Mouse (Mus musculus) Patski (cell line): ENCODE measurements around the gene Itgb2l. TPM values are rescaled to one million over a fixed set of nuclear protein-coding genes. Genes with fewer than 3 reads are reported as not detected.

Source experiments
- ATAC-seq: fragments of 100-300 bp; one replicate; pipeline ENCODE4 v1.8.0; 2021
- CTCF ChIA-PET: fragments of 350-600 bp; sonication (Branson Sonifier 250); formaldehyde crosslinking; loops from one replicate; lab custom pipeline; 2022; ENCODE audit warnings: inconsistent platforms; lab: Charles Lee
- POLR2A ChIA-PET: fragments of 350-600 bp; sonication (Branson Sonifier 250); formaldehyde crosslinking; loops from one replicate; lab custom pipeline; 2022; ENCODE audit warnings: antibody characterized with exemption, inconsistent platforms; lab: Charles Lee
- DNase-seq: peaks from one replicate; pipeline ENCODE4 v3.0.0-alpha.2; 2011; ENCODE audit warnings: low read depth, low spot score
- H3K27me3 ChIP-seq: fragments of 371-371 bp; one replicate; pipeline ENCODE4 v1.5.1; 2021
- CTCF ChIP-seq: fragments of 100-300 bp; IDR thresholded peaks from one replicate; pipeline ENCODE4 v1.5.1; 2021
- in situ Hi-C: fragments of 300-500 bp; cut with MboI; formaldehyde crosslinking; loops from 3 replicates; pipeline ENCODE4 v1.11.1; 2018; ENCODE audit warnings: low pct_unique_long_range_greater_than_20kb, mixed read lengths
- polyA plus RNA-seq: library from polyadenylated mRNA; unstranded; gene quantifications from one replicate; pipeline ENCODE4 v1.2.3, GENCODE M21; 2021

The Itgb2l gene
- polyA plus RNA-seq, 1 experiment from 2014 or later, result 1.9 TPM

GRCm38 (mm10) chr16:96433266-96433665 lies 10.2 kb downstream of the Itgb2l start:
- in situ Hi-C loops, result no loop called here
- ATAC-seq (no peak), DNase-seq (no peak)
- ChIA-PET POLR2A (no interaction called here), CTCF (no interaction called here)
- TF ChIP-seq CTCF, result no peak
- no peaks in the 10 kb centered on the region for H3K27me3 ChIP-seq

GRCm38 (mm10) chr16:96429046-96429445 lies 14.4 kb downstream of the Itgb2l start:
- no peak for ATAC-seq
- in situ Hi-C loops, result no loop called here
- no peaks in the 10 kb centered on the region for H3K27me3 ChIP-seq
- no peak for TF ChIP-seq CTCF
- ChIA-PET CTCF (no interaction called here), POLR2A (no interaction called here)
- no peak for DNase-seq

- TF ChIP-seq CTCF, result no peak
- ChIA-PET CTCF (no interaction called here), POLR2A (no interaction called here)
- H3K27me3 ChIP-seq, result no peaks in the 10 kb centered on the region
- DNase-seq, result no peak
- no peak for ATAC-seq
- in situ Hi-C loops, result no loop called here
Measured at GRCm38 (mm10) chr16:96426671-96427070, 16.7 kb downstream of the Itgb2l start.

- POLR2A ChIA-PET, result no interaction called here
- no peaks in the 10 kb centered on the region for H3K27me3 ChIP-seq
- CTCF ChIA-PET, result no interaction called here
- no peak for TF ChIP-seq CTCF
- ATAC-seq, result no peak
- DNase-seq, result no peak
- in situ Hi-C loops, result no loop called here
Measured at GRCm38 (mm10) chr16:96425044-96425443, 18.4 kb downstream of the Itgb2l start.

- CTCF ChIA-PET, result interaction anchor here (1.4 kb wide), 1 partner anchor 20 kb away, joined by 3 read pairs; no protein-coding TSS in a partner anchor
- POLR2A ChIA-PET, result no interaction called here
- ATAC-seq, result no peak
- in situ Hi-C loops, result no loop called here
- DNase-seq, result no peak
- H3K27me3 ChIP-seq, result no peaks in the 10 kb centered on the region
- no peak for TF ChIP-seq CTCF
Measured at GRCm38 (mm10) chr16:96408064-96408465, 35.4 kb downstream of the Itgb2l start.

- ATAC-seq, result no peak
- POLR2A ChIA-PET, result no interaction called here
- CTCF ChIA-PET, result no interaction called here
- in situ Hi-C loops, result no loop called here
- no peaks in the 10 kb centered on the region for H3K27me3 ChIP-seq
- no peak for DNase-seq
- no peak for TF ChIP-seq CTCF
Measured at GRCm38 (mm10) chr16:96406312-96406711, 37.1 kb downstream of the Itgb2l start.

- no peaks in the 10 kb centered on the region for H3K27me3 ChIP-seq
- no peak for TF ChIP-seq CTCF
- ChIA-PET POLR2A (no interaction called here), CTCF (interaction anchor here (1.6 to 1.9 kb wide), 2 partner anchors 14 to 15 kb away, joined by 3 to 4 read pairs; no protein-coding TSS in a partner anchor)
- ATAC-seq (no peak), DNase-seq (no peak)
- in situ Hi-C loops, result no loop called here
Measured at GRCm38 (mm10) chr16:96402294-96402693, 41.1 kb downstream of the Itgb2l start.

- no peak for TF ChIP-seq CTCF
- CTCF ChIA-PET, result interaction anchor here (1.4 kb wide), 1 partner anchor 38 kb away, joined by 4 read pairs; no protein-coding TSS in a partner anchor
- POLR2A ChIA-PET, result no interaction called here
- DNase-seq (no peak), ATAC-seq (no peak)
- in situ Hi-C loops, result no loop called here
- H3K27me3 ChIP-seq, result no peaks in the 10 kb centered on the region
Measured at GRCm38 (mm10) chr16:96400046-96400445, 43.4 kb downstream of the Itgb2l start.

- CTCF ChIA-PET, result interaction anchor here (1.4 kb wide), 1 partner anchor 11 kb away, joined by 5 read pairs; no protein-coding TSS in a partner anchor
- TF ChIP-seq CTCF, result no peak
- no peak for DNase-seq
- no peak for ATAC-seq
- POLR2A ChIA-PET, result no interaction called here
- no peaks in the 10 kb centered on the region for H3K27me3 ChIP-seq
- in situ Hi-C loops, result no loop called here
Measured at GRCm38 (mm10) chr16:96398806-96399205, 44.6 kb downstream of the Itgb2l start.

- CTCF ChIA-PET, result interaction anchor here (0.9 to 1.9 kb wide), 2 partner anchors 18 to 37 kb away, joined by 4 to 6 read pairs; no protein-coding TSS in a partner anchor
- POLR2A ChIA-PET, result interaction anchor here (0.8 kb wide), 1 partner anchor 12 kb away, joined by 3 read pairs; no protein-coding TSS in a partner anchor
- ATAC-seq, result peak; percentile 96
Measured at GRCm38 (mm10) chr16:96396013-96396650, 47.3 kb downstream of the Itgb2l start.

GRCm38 (mm10) chr16:96395516-96395915 lies 47.9 kb downstream of the Itgb2l start:
- in situ Hi-C loops, result no loop called here
- H3K27me3 ChIP-seq, result no peaks in the 10 kb centered on the region
- CTCF ChIA-PET, result interaction anchor here (0.9 to 1.9 kb wide), 2 partner anchors 17 to 36 kb away, joined by 4 to 6 read pairs; no protein-coding TSS in a partner anchor
- DNase-seq, result no peak
- TF ChIP-seq CTCF, result no peak
- no peak for ATAC-seq
- POLR2A ChIA-PET, result no interaction called here

More at GRCm38 (mm10) chr16:96396013-96396650, 47.3 kb downstream of the Itgb2l start:
- no peaks in the 10 kb centered on the region for H3K27me3 ChIP-seq
- DNase-seq, result peak; percentile 74
- in situ Hi-C loops, result no loop called here
- TF ChIP-seq CTCF, result no peak
